Mouse (Mus musculus) ES-Bruce4 (cell line): ENCODE data around the gene Dnase2b.

Source experiments
- CTCF ChIP-seq: IDR thresholded peaks from one replicate; pipeline ENCODE4 v1.8.1; 2011; ENCODE audit warnings: low read depth, low read length
- EP300 ChIP-seq: IDR thresholded peaks from 2 replicates; pipeline ENCODE4 v1.6.1; 2011; ENCODE audit warnings: low read depth, low read length; ENCODE audit not compliant: insufficient read depth
- POLR2A ChIP-seq: IDR thresholded peaks from one replicate; pipeline ENCODE4 v1.8.1; 2011; ENCODE audit warnings: low read length; ENCODE audit not compliant: insufficient read depth

GRCm38 (mm10) chr3:146602531-146602930 lies 12.9 kb downstream of the Dnase2b start:
- TF ChIP-seq POLR2A (no peak), CTCF (no peak), EP300 (no peak)
